Mouse (Mus musculus) hindbrain, embryonic 16.5 days (tissue): ENCODE results near the gene Zfp72. TPM values are rescaled to one million over a fixed set of nuclear protein-coding genes. Genes with fewer than 3 reads are reported as not detected.
A peak's percentile ranks its signal among the peaks of the same experiment; 100 is the strongest.

Experiments used
- ATAC-seq: fragments of 200-750 bp; cut with Nextera tagmentation; 2 replicates; pipeline ENCODE4 v1.8.0; 2017; ENCODE audit warnings: moderate TSS enrichment, moderate library complexity
- H3K27ac ChIP-seq: fragments of 300-500 bp; sonication (generic); 2 replicates; pipeline ENCODE4 v1.5.1; 2014; ENCODE audit warnings: low read depth, mild to moderate bottlenecking, control low read depth, low read length, moderate library complexity
- H3K27me3 ChIP-seq: fragments of 300-500 bp; sonication (generic); replicated peaks from 2 replicates; pipeline ENCODE4 v1.6.1; 2014; ENCODE audit warnings: low read length; ENCODE audit not compliant: control insufficient read depth, insufficient read depth
- H3K36me3 ChIP-seq: fragments of 300-500 bp; sonication (generic); 2 replicates; pipeline ENCODE4 v1.6.1; 2014; ENCODE audit warnings: mild to moderate bottlenecking, low read length, moderate library complexity, mixed read lengths; ENCODE audit not compliant: control insufficient read depth, insufficient read depth
- H3K4me1 ChIP-seq: fragments of 300-500 bp; sonication (generic); 2 replicates; pipeline ENCODE4 v1.6.1; 2014; ENCODE audit warnings: low read depth, low read length; ENCODE audit not compliant: control insufficient read depth, insufficient read depth
- H3K4me2 ChIP-seq: fragments of 300-500 bp; sonication (generic); 2 replicates; pipeline ENCODE4 v1.6.1; 2014; ENCODE audit warnings: mild to moderate bottlenecking, low read length, control low read depth, moderate library complexity
- H3K4me3 ChIP-seq: fragments of 300-500 bp; sonication (generic); 2 replicates; pipeline ENCODE4 v1.5.1; 2014; ENCODE audit warnings: mild to moderate bottlenecking, low read length, control low read depth, moderate library complexity
- H3K9ac ChIP-seq: fragments of 300-500 bp; sonication (generic); 2 replicates; pipeline ENCODE4 v1.6.1; 2014; ENCODE audit warnings: low read depth, mild to moderate bottlenecking, control low read depth, low read length, moderate library complexity
- H3K9me3 ChIP-seq: fragments of 300-500 bp; sonication (generic); 2 replicates; pipeline ENCODE4 v1.6.1; 2014; ENCODE audit warnings: mild to moderate bottlenecking, low read length, moderate library complexity; ENCODE audit not compliant: control insufficient read depth
- WGBS: fragments of 180-500 bp; shearing (Covaris S2); extraction: QIAGEN DNeasy Blood & Tissue Kit; methylation state at CpG from one replicate; pipeline ENCODE4 v1.1.7; 2014; 5-methylcytosine and 5-hydroxymethylcytosine counted together
- polyA plus RNA-seq: library from polyadenylated mRNA; unstranded; fragments of >200 nt; fragmentation: Nextera tagmentation; extraction: Ambion mirVana; gene quantifications from 2 replicates; pipeline ENCODE4 v1.2.1, GENCODE M21; 2015

Gene Zfp72
- polyA plus RNA-seq, 1 experiment from 2014 or later: 9.0 TPM

GRCm38 (mm10) chr13:74363176-74363858 lies 27.3 kb downstream of the Zfp72 start:
- H3K4me3 ChIP-seq: no peak overlapping the region
- H3K9ac ChIP-seq: no peak overlapping the region
- H3K36me3 ChIP-seq: peaks cover 19% of the 10 kb centered on the region
- H3K4me2 ChIP-seq: no peak overlapping the region
- no peaks in the 10 kb centered on the region for H3K9me3 ChIP-seq
- ATAC-seq: peak; percentile 44
- H3K4me1 ChIP-seq: no peaks in the 10 kb centered on the region
- H3K27ac ChIP-seq: no peak overlapping the region
- 88% methylated on average over 13 of the region's 13 CpGs for WGBS
- no peaks in the 10 kb centered on the region for H3K27me3 ChIP-seq

- Histone ChIP-seq H3K36me3 (peaks cover 24% of the 10 kb centered on the region), H3K4me2 (no peak overlapping the region), H3K27me3 (no peaks in the 10 kb centered on the region), H3K9ac (no peak overlapping the region), H3K4me1 (no peaks in the 10 kb centered on the region), H3K4me3 (no peak overlapping the region), H3K27ac (no peak overlapping the region), H3K9me3 (no peaks in the 10 kb centered on the region)
- no peak for ATAC-seq
- 82% methylated on average over 2 of the region's 2 CpGs for WGBS
Measured at GRCm38 (mm10) chr13:74362218-74362617, 28.4 kb downstream of the Zfp72 start.

GRCm38 (mm10) chr13:74356491-74356890 lies 34.1 kb downstream of the Zfp72 start:
- Histone ChIP-seq H3K4me2 (no peak overlapping the region), H3K9ac (no peak overlapping the region), H3K4me1 (no peaks in the 10 kb centered on the region), H3K27ac (no peak overlapping the region), H3K27me3 (no peaks in the 10 kb centered on the region), H3K4me3 (no peak overlapping the region), H3K9me3 (no peaks in the 10 kb centered on the region), H3K36me3 (peaks cover 32% of the 10 kb centered on the region)
- no peak for ATAC-seq
- WGBS: 96% methylated on average over 13 of the region's 13 CpGs

GRCm38 (mm10) chr13:74350435-74350906 lies 40.2 kb downstream of the Zfp72 start:
- peak overlapping the region; percentile 73 for H3K27ac ChIP-seq
- H3K4me1 ChIP-seq: peaks cover 16% of the 10 kb centered on the region
- H3K27me3 ChIP-seq: no peaks in the 10 kb centered on the region
- no peaks in the 10 kb centered on the region for H3K9me3 ChIP-seq
- H3K4me3 ChIP-seq: peak overlapping the region; percentile 88
- WGBS: 2% methylated on average over 15 of the region's 15 CpGs
- H3K4me2 ChIP-seq: peak overlapping the region; percentile 56
- H3K36me3 ChIP-seq: 0 out of 2 replicates have a peak, but pooled peaks cover 4% of the 10 kb centered on the region
- H3K9ac ChIP-seq: peak overlapping the region; percentile 91
- no peak for ATAC-seq

DNA sequence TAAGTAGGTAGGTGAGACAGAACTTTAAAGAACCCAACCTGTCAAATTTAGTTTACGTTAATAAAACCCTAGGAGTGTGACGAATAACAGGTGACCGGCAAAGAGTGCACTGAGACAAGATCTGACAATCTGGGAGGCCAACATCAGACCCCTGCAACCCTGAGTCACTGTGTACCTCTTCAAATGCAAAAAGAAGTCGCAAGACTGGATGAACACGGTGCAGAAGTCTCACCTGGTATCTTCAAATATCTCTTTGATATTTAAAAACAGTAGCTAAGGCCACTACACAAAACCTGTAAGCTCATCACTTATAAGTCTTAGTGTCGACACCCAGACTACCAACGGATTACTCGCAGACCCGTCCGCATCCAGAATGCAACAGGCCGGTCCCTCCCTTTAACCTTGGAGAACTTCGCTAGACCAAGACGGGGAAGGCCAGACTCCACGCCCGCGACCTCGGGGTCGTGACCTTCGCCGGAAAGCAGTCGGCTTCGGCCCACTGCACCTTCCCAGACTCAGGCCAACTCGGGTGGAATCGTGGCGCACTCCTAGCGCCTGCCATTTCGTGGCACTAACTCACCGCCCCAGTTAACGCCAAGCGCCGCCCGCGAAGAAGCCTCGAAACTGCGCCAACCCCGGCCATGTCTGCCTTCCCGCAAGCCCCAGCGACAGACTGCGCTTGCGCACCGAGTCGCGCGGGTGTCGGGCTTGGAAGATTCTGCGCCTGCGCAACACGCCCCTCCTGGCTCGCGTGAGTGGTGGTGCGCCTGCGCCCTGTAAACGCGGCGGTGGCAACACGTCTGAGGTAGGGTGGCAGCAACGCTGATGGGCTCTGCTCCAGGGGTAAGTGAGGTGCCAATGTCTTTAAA lies 40.8 kb downstream of the Zfp72 start, which contains the start of the genes Sdha and Ccdc127:
Gene Sdha, minus strand, starts transcription at position 715 of the 869 bp plus-strand sequence.
Gene Ccdc127, plus strand, starts transcription at position 744 of the 869 bp plus-strand sequence.
- Histone ChIP-seq H3K27ac (peak within 1 kb of the TSS; percentile 85), H3K4me2 (peak within 1 kb of the TSS; percentile 82), H3K4me3 (peak within 1 kb of the TSS; percentile 88), H3K9ac (peak within 1 kb of the TSS; percentile 91), H3K36me3 (0 out of 2 replicates have a peak, but pooled peaks cover 4% of the 10 kb centered on the region), H3K4me1 (peaks cover 16% of the 10 kb centered on the region), H3K9me3 (no peaks in the 10 kb centered on the region), H3K27me3 (no peaks in the 10 kb centered on the region)
- peak; percentile 99 for ATAC-seq
- WGBS: 2% methylated on average over 57 of the region's 57 CpGs

GRCm38 (mm10) chr13:74341036-74341435 lies 49.6 kb downstream of the Zfp72 start:
- Histone ChIP-seq H3K4me1 (no peaks in the 10 kb centered on the region), H3K27me3 (no peaks in the 10 kb centered on the region), H3K36me3 (peaks cover 42% of the 10 kb centered on the region), H3K27ac (no peak overlapping the region), H3K9me3 (no peaks in the 10 kb centered on the region), H3K4me3 (no peak overlapping the region), H3K4me2 (no peak overlapping the region), H3K9ac (no peak overlapping the region)
- peak; percentile 80 for ATAC-seq
- WGBS: 58% methylated on average over 3 of the region's 3 CpGs

GRCm38 (mm10) chr13:74329321-74329720 lies 61.3 kb downstream of the Zfp72 start:
- Histone ChIP-seq H3K9ac (no peak overlapping the region), H3K27ac (no peak overlapping the region), H3K4me2 (no peak overlapping the region), H3K36me3 (peaks cover 42% of the 10 kb centered on the region), H3K4me3 (no peak overlapping the region), H3K4me1 (no peaks in the 10 kb centered on the region), H3K9me3 (no peaks in the 10 kb centered on the region), H3K27me3 (no peaks in the 10 kb centered on the region)
- ATAC-seq: no peak
